Mouse (Mus musculus) embryonic facial prominence, embryonic 14.5 days (tissue): ENCODE measurements around the gene Pold1. TPM values are rescaled to one million over a fixed set of nuclear protein-coding genes. Genes with fewer than 3 reads are reported as not detected.

Experiments used
- ATAC-seq: fragments of 200-750 bp; cut with Nextera tagmentation; 2 replicates; pipeline ENCODE4 v1.8.0; 2017; ENCODE audit warnings: low read depth, moderate number of reproducible peaks, moderate TSS enrichment
- DNase-seq: peaks from one replicate; pipeline ENCODE4 v3.0.0-alpha.2; 2015; ENCODE audit warnings: low spot score
- H3K27ac ChIP-seq: fragments of 300-500 bp; sonication (generic); replicated peaks from 2 replicates; pipeline ENCODE4 v1.5.1; 2014; ENCODE audit warnings: low read depth, mild to moderate bottlenecking, low read length, moderate library complexity
- H3K27me3 ChIP-seq: fragments of 300-500 bp; sonication (generic); replicated peaks from 2 replicates; pipeline ENCODE4 v1.6.1; 2014; ENCODE audit warnings: low read length; ENCODE audit not compliant: control insufficient read depth, insufficient read depth
- H3K36me3 ChIP-seq: fragments of 300-500 bp; sonication (generic); 2 replicates; pipeline ENCODE4 v1.6.1; 2014; ENCODE audit warnings: low read length, mixed read lengths; ENCODE audit not compliant: control insufficient read depth, insufficient read depth
- H3K4me1 ChIP-seq: fragments of 300-500 bp; sonication (generic); 2 replicates; pipeline ENCODE4 v1.6.1; 2014; ENCODE audit warnings: antibody characterized with exemption, low read length; ENCODE audit not compliant: control insufficient read depth, insufficient read depth
- H3K4me2 ChIP-seq: fragments of 300-500 bp; sonication (generic); 2 replicates; pipeline ENCODE4 v1.6.1; 2014; ENCODE audit warnings: low read depth, mild to moderate bottlenecking, low read length, moderate library complexity, mixed read lengths
- H3K4me3 ChIP-seq: fragments of 300-500 bp; sonication (generic); 2 replicates; pipeline ENCODE4 v1.5.1; 2014; ENCODE audit warnings: low read depth, mild to moderate bottlenecking, low read length
- H3K9ac ChIP-seq: fragments of 300-500 bp; sonication (generic); 2 replicates; pipeline ENCODE4 v1.6.1; 2014; ENCODE audit warnings: low read depth, mild to moderate bottlenecking, low read length, moderate library complexity, mixed read lengths
- H3K9me3 ChIP-seq: fragments of 300-500 bp; sonication (generic); 2 replicates; pipeline ENCODE4 v1.6.1; 2016; ENCODE audit warnings: low read length; ENCODE audit not compliant: control insufficient read depth
- WGBS: fragments of 180-500 bp; shearing (Covaris S2); extraction: QIAGEN DNeasy Blood & Tissue Kit; methylation state at CpG from one replicate; pipeline ENCODE4 v1.1.7; 2014; 5-methylcytosine and 5-hydroxymethylcytosine counted together
- polyA plus RNA-seq: library from polyadenylated mRNA; unstranded; fragments of >200 nt; fragmentation: Nextera tagmentation; extraction: Ambion mirVana; gene quantifications from 2 replicates; pipeline ENCODE4 v1.2.1, GENCODE M21; 2014

Pold1 gene
- polyA plus RNA-seq, 1 experiment from 2014 or later = 57.9 TPM

GRCm38 (mm10) chr7:44585606-44586005 is 37.0 kb upstream of the Pold1 start:
- no peak overlapping the region for H3K4me2 ChIP-seq
- no peak overlapping the region for H3K9ac ChIP-seq
- H3K36me3 ChIP-seq = no peaks in the 10 kb centered on the region
- H3K27ac ChIP-seq = no peak overlapping the region
- 95% methylated on average over 6 of the region's 6 CpGs for WGBS
- H3K9me3 ChIP-seq = no peaks in the 10 kb centered on the region
- H3K27me3 ChIP-seq = peaks cover 39% of the 10 kb centered on the region
- peaks cover 10% of the 10 kb centered on the region for H3K4me1 ChIP-seq
- DNase-seq (no peak), ATAC-seq (no peak)
- no peak overlapping the region for H3K4me3 ChIP-seq

DNA sequence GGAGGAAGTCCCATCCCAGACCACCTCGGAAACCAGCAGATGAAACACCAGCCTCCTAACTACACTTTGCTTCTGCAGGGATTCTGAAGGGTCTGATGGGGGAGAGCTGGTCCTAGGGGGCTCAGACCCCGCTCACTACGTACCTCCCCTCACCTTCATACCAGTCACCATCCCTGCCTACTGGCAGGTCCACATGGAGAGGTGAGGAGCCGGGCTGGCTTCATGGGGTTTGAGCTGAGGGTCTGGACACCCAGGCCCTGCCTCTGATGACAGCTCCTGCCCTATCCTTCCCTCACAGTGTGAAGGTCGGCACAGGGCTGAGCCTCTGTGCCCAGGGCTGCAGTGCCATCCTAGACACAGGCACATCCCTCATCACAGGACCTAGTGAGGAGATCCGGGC is 36.3 kb upstream of the Pold1 start:
- Histone ChIP-seq H3K9me3 (no peaks in the 10 kb centered on the region), H3K27ac (no peak overlapping the region), H3K36me3 (no peaks in the 10 kb centered on the region), H3K4me1 (peaks cover 8% of the 10 kb centered on the region), H3K9ac (no peak overlapping the region), H3K4me3 (no peak overlapping the region), H3K27me3 (peaks cover 38% of the 10 kb centered on the region), H3K4me2 (no peak overlapping the region)
- ATAC-seq (no peak), DNase-seq (no peak)
- 80% methylated on average over 6 of the region's 6 CpGs for WGBS

- H3K9me3 ChIP-seq = no peaks in the 10 kb centered on the region
- peaks cover 5% of the 10 kb centered on the region for H3K4me1 ChIP-seq
- H3K36me3 ChIP-seq = no peaks in the 10 kb centered on the region
- no peak for ATAC-seq
- peaks cover 33% of the 10 kb centered on the region for H3K27me3 ChIP-seq
- no peak overlapping the region for H3K9ac ChIP-seq
- no peak overlapping the region for H3K27ac ChIP-seq
- no peak for DNase-seq
- H3K4me3 ChIP-seq = no peak overlapping the region
- H3K4me2 ChIP-seq = no peak overlapping the region
- whole genome bisulfite sequencing = 80% methylated on average over 4 of the region's 4 CpGs
These were observed 35.7 kb upstream of the Pold1 start for GRCm38 (mm10) chr7:44584265-44584804.

- H3K36me3 ChIP-seq = no peaks in the 10 kb centered on the region
- DNase-seq (no peak), ATAC-seq (no peak)
- H3K27me3 ChIP-seq = peaks cover 25% of the 10 kb centered on the region
- H3K4me1 ChIP-seq = peaks cover under 1% of the 10 kb centered on the region
- no peak overlapping the region for H3K4me2 ChIP-seq
- H3K4me3 ChIP-seq = no peak overlapping the region
- H3K9me3 ChIP-seq = 0 out of 2 replicates have a peak, but pooled peaks cover 3% of the 10 kb centered on the region
- WGBS = 82% methylated on average over 1 of the region's 1 CpGs
- H3K27ac ChIP-seq = no peak overlapping the region
- no peak overlapping the region for H3K9ac ChIP-seq
These were observed 34.5 kb upstream of the Pold1 start for GRCm38 (mm10) chr7:44583146-44583545.

DNA sequence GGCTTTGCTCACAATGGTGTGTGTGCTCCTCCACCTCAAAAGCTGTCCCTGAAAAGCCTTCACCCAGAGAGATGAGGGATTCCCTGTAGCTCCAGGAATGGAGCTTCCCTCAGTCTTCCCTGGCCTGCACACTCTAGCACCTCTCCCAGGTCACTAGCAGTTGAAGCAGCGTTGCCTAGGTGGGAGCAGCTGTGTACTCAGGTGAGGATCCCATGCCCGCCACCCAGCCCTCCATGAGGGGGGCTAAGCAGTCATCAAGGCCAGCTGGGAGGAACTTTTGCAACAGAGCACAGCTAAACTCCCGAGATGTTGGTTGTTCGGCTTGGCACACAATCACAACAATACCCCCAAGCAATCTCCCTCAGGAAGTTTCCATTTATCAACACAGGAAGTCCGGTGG is 34.1 kb upstream of the Pold1 start:
- H3K36me3 ChIP-seq = no peaks in the 10 kb centered on the region
- H3K4me3 ChIP-seq = no peak overlapping the region
- H3K27ac ChIP-seq = no peak overlapping the region
- no peak for ATAC-seq
- 65% methylated on average over 5 of the region's 5 CpGs for WGBS
- no peaks in the 10 kb centered on the region for H3K4me1 ChIP-seq
- H3K27me3 ChIP-seq = peaks cover 20% of the 10 kb centered on the region
- H3K9me3 ChIP-seq = 0 out of 2 replicates have a peak, but pooled peaks cover 4% of the 10 kb centered on the region
- H3K9ac ChIP-seq = no peak overlapping the region
- H3K4me2 ChIP-seq = no peak overlapping the region
- no peak for DNase-seq

DNA sequence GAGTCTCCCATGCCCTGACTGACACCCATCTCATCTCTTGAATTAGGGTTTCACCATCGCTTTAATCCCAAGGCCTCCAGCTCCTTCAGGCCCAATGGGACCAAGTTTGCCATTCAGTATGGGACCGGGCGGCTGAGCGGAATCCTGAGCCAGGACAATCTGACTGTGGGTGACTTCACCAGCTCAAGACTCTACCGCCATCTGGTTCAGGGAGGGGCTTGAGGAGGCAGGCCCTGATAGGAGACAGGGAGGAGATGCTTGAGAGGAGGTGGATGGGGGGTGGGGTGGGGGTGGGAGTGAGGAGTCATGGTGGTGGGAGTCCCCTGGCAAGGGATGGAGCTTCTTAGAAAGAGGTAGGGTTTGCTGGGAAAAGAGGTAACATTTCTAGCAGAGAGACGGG is 33.0 kb upstream of the Pold1 start:
- no peaks in the 10 kb centered on the region for H3K36me3 ChIP-seq
- H3K4me2 ChIP-seq = no peak overlapping the region
- peaks cover 11% of the 10 kb centered on the region for H3K27me3 ChIP-seq
- no peaks in the 10 kb centered on the region for H3K4me1 ChIP-seq
- H3K9ac ChIP-seq = no peak overlapping the region
- H3K27ac ChIP-seq = no peak overlapping the region
- H3K4me3 ChIP-seq = no peak overlapping the region
- ATAC-seq (no peak), DNase-seq (no peak)
- H3K9me3 ChIP-seq = 0 out of 2 replicates have a peak, but pooled peaks cover 4% of the 10 kb centered on the region
- WGBS = 82% methylated on average over 6 of the region's 6 CpGs

DNA sequence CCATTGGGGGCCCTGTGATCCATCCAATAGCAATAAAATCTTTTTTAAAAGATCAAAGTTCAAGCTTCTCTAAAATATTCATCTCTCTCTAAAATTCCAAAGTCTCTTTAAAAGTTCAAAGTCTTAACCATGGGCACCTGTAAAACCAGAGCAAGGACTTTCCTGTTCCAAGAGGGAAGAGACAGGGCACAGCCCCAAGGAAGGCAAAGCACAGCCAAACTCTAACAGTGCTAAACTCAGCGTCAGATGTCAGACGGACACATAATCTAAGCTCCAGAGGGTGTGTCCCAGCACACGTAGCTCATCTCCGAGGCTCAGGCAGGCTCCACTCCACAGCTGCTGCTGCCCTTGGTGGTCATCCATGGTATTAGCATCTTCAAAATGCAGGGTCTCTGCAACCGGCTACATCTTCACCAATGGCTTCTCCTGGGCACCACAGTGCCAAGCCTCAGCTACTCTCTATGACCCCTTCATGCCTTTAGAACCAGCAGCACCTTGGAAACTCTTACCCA is 27.7 kb upstream of the Pold1 start:
- H3K9me3 ChIP-seq = 0 out of 2 replicates have a peak, but pooled peaks cover 4% of the 10 kb centered on the region
- DNase-seq (no peak), ATAC-seq (no peak)
- H3K9ac ChIP-seq = no peak overlapping the region
- no peak overlapping the region for H3K4me3 ChIP-seq
- H3K4me1 ChIP-seq = no peaks in the 10 kb centered on the region
- H3K27me3 ChIP-seq = no peaks in the 10 kb centered on the region
- 44% methylated on average over 5 of the region's 5 CpGs for WGBS
- H3K36me3 ChIP-seq = no peaks in the 10 kb centered on the region
- H3K27ac ChIP-seq = no peak overlapping the region
- no peak overlapping the region for H3K4me2 ChIP-seq

GRCm38 (mm10) chr7:44572956-44573484 is 24.4 kb upstream of the Pold1 start:
- ATAC-seq (no peak), DNase-seq (no peak)
- Histone ChIP-seq H3K36me3 (no peaks in the 10 kb centered on the region), H3K4me1 (no peaks in the 10 kb centered on the region), H3K4me2 (no peak overlapping the region), H3K4me3 (no peak overlapping the region), H3K27ac (no peak overlapping the region), H3K9me3 (no peaks in the 10 kb centered on the region), H3K9ac (no peak overlapping the region), H3K27me3 (no peaks in the 10 kb centered on the region)
- WGBS = 70% methylated on average over 5 of the region's 5 CpGs

DNA sequence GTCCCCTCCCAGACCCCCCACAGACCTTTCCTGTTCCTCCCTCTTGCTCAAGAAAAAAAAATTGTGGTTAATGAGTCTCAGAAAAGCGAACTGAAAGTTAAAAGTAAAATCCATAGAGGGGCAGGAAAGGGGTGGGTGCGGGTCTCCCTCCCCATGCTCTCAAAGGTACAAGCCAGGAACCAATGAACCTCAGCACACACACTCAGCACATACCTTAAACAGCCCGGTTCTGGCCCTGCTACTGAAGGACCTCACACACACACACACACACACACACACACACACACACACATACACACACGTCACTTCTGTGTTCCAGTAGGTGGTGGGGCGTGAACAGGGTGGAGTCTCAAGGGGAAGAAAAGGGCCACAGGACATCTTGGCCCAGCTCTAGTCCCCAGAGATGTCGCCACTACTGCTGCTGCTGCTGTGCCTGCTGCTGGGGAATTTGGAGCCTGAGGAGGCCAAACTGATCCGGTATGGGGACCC is 23.6 kb upstream of the Pold1 start, which contains the start of gene Napsa:
Napsa (plus strand) TSS at position 168 of the 489 bp plus-strand sequence.
- WGBS = 30% methylated on average over 4 of the region's 7 CpGs
- no peak within 1 kb of the TSS for H3K27ac ChIP-seq
- ATAC-seq (no peak), DNase-seq (no peak)
- H3K27me3 ChIP-seq = no peaks in the 10 kb centered on the region
- no peaks in the 10 kb centered on the region for H3K36me3 ChIP-seq
- no peak within 1 kb of the TSS for H3K4me2 ChIP-seq
- H3K9me3 ChIP-seq = no peaks in the 10 kb centered on the region
- no peak within 1 kb of the TSS for H3K4me3 ChIP-seq
- H3K4me1 ChIP-seq = no peaks in the 10 kb centered on the region
- no peak within 1 kb of the TSS for H3K9ac ChIP-seq
